Mouse (Mus musculus) ZHBTc4 (cell line): Measurements from ENCODE around the gene Tmem239.

Experiments
- DNase-seq: peaks from one replicate; pipeline ENCODE4 v3.0.0-alpha.2; 2011; ENCODE audit warnings: low read depth, low spot score

Gene Tmem239

GRCm38 (mm10) chr2:130450434-130450796 is 44.1 kb downstream of the Tmem239 start:
- no peak for DNase-seq

GRCm38 (mm10) chr2:130451086-130451726 is 44.9 kb downstream of the Tmem239 start:
- no peak for DNase-seq

GRCm38 (mm10) chr2:130451727-130452090 is 45.4 kb downstream of the Tmem239 start:
- DNase-seq: no peak

- DNase-seq: no peak
Observed at GRCm38 (mm10) chr2:130452266-130452665, 46.0 kb downstream of the Tmem239 start.

- DNase-seq: no peak
Observed at GRCm38 (mm10) chr2:130453421-130453820, 47.1 kb downstream of the Tmem239 start.

GRCm38 (mm10) chr2:130454748-130455370 is 48.6 kb downstream of the Tmem239 start:
- DNase-seq: no peak
